Mouse (Mus musculus): Measurements from ENCODE around the gene Fam71a.

DNA sequence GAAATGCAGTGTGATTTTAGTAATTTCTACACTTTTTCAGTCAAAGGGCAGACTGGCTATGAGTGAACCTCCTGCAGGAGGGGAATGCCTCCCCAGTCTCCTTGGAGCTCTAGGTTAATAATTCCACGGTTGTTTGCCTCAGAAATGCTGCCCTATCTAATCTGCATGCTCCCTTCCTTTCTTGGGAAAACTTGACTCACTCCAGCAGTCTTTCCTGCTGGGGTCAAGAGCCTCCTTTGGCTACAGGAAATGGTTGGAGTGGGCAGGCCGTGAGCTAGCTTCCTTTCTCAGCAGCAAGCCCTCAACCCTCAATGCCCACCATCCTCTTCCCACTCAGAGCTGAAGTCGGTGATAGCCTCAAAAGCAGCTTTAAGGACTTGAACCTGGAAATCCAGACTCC is 10.3 kb downstream of the Fam71a start:
- no peak for TF ChIP-seq POLR2A (IDR thresholded peaks at IDR 0.05; ENCODE audit: low read depth, low read length)
- TF ChIP-seq CTCF (conservative IDR thresholded peaks at IDR 0.05; ENCODE audit: insufficient read depth, insufficient read length, low read depth, low read length): no peak

Measured in kidney, adult 2 months (tissue).